Mouse (Mus musculus): ENCODE measurements around the gene Larp1. TPM values are rescaled to one million over a fixed set of nuclear protein-coding genes. Genes with fewer than 3 reads are reported as not detected.

Larp1 gene
- polyA plus RNA-seq, 1 experiment from 2014 or later = 20.0 TPM

- no peak for DNase-seq (ENCODE audit: low spot score)
- Histone ChIP-seq H3K27ac (no peak overlapping the region), H3K36me3 (no peaks in the 10 kb centered on the region), H3K9me3 (replicated peaks) (no peaks in the 10 kb centered on the region), H3K4me1 (peaks cover 6% of the 10 kb centered on the region; the same call in 1 of the 2 replicates), H3K27me3 (ENCODE audit: low read depth, poor library complexity, severe bottlenecking) (no peaks in the 10 kb centered on the region), H3K4me3 (no peak overlapping the region)
- 86% methylated on average over 12 of the region's 12 CpGs for whole genome bisulfite sequencing
Measured at GRCm38 (mm10) chr11:57981083-57981809, 27.6 kb upstream of the Larp1 start.

GRCm38 (mm10) chr11:57983480-57984342, 25.2 kb upstream of the Larp1 start:
- no peak for DNase-seq (ENCODE audit: low spot score)
- WGBS = 53% methylated on average over 16 of the region's 16 CpGs

GRCm38 (mm10) chr11:57984343-57984666, 24.6 kb upstream of the Larp1 start:
- no peak for DNase-seq (ENCODE audit: low spot score)
- Histone ChIP-seq H3K27me3 (ENCODE audit: low read depth, poor library complexity, severe bottlenecking) (no peaks in the 10 kb centered on the region), H3K9me3 (replicated peaks) (no peaks in the 10 kb centered on the region), H3K27ac (no peak overlapping the region), H3K36me3 (no peaks in the 10 kb centered on the region), H3K4me1 (peaks cover 6% of the 10 kb centered on the region; the same call in 1 of the 2 replicates), H3K4me3 (no peak overlapping the region)
- WGBS = 63% methylated on average over 3 of the region's 3 CpGs

More at GRCm38 (mm10) chr11:57983480-57984342, 25.2 kb upstream of the Larp1 start:
- Histone ChIP-seq H3K4me1 (peaks cover 6% of the 10 kb centered on the region; the same call in 1 of the 2 replicates), H3K27me3 (ENCODE audit: low read depth, poor library complexity, severe bottlenecking) (no peaks in the 10 kb centered on the region), H3K9me3 (replicated peaks) (no peaks in the 10 kb centered on the region), H3K4me3 (no peak overlapping the region), H3K36me3 (no peaks in the 10 kb centered on the region), H3K27ac (no peak overlapping the region)

GRCm38 (mm10) chr11:57985485-57985884, 23.4 kb upstream of the Larp1 start:
- 99% methylated on average over 2 of the region's 3 CpGs for WGBS
- no peaks in the 10 kb centered on the region for H3K27me3 ChIP-seq (ENCODE audit: low read depth, poor library complexity, severe bottlenecking)

GRCm38 (mm10) chr11:57986053-57986452, 22.8 kb upstream of the Larp1 start:
- 90% methylated on average over 6 of the region's 6 CpGs for WGBS
- no peaks in the 10 kb centered on the region for H3K9me3 ChIP-seq (replicated peaks)
- H3K4me1 ChIP-seq = peaks cover 6% of the 10 kb centered on the region; the same call in 1 of the 2 replicates
- H3K36me3 ChIP-seq = no peaks in the 10 kb centered on the region
- H3K4me3 ChIP-seq = no peak overlapping the region
- DNase-seq (ENCODE audit: low spot score) = no peak
- H3K27me3 ChIP-seq (ENCODE audit: low read depth, poor library complexity, severe bottlenecking) = no peaks in the 10 kb centered on the region
- no peak overlapping the region for H3K27ac ChIP-seq

More at GRCm38 (mm10) chr11:57985485-57985884, 23.4 kb upstream of the Larp1 start:
- Histone ChIP-seq H3K4me1 (peaks cover 6% of the 10 kb centered on the region; the same call in 1 of the 2 replicates), H3K27ac (no peak overlapping the region), H3K36me3 (no peaks in the 10 kb centered on the region), H3K4me3 (no peak overlapping the region), H3K9me3 (replicated peaks) (no peaks in the 10 kb centered on the region)
- no peak for DNase-seq (ENCODE audit: low spot score)

GRCm38 (mm10) chr11:57986456-57986855, 22.4 kb upstream of the Larp1 start:
- DNase-seq (ENCODE audit: low spot score) = no peak
- Histone ChIP-seq H3K27me3 (ENCODE audit: low read depth, poor library complexity, severe bottlenecking) (no peaks in the 10 kb centered on the region), H3K4me1 (peaks cover 6% of the 10 kb centered on the region; the same call in 1 of the 2 replicates), H3K27ac (no peak overlapping the region), H3K9me3 (replicated peaks) (no peaks in the 10 kb centered on the region), H3K36me3 (no peaks in the 10 kb centered on the region), H3K4me3 (no peak overlapping the region)
- WGBS = 93% methylated on average over 6 of the region's 6 CpGs

GRCm38 (mm10) chr11:57986861-57987260, 22.0 kb upstream of the Larp1 start:
- 93% methylated on average over 7 of the region's 7 CpGs for WGBS
- H3K4me3 ChIP-seq = no peak overlapping the region
- H3K4me1 ChIP-seq = peaks cover 6% of the 10 kb centered on the region; the same call in 1 of the 2 replicates
- H3K27me3 ChIP-seq (ENCODE audit: low read depth, poor library complexity, severe bottlenecking) = no peaks in the 10 kb centered on the region
- H3K27ac ChIP-seq = no peak overlapping the region
- no peaks in the 10 kb centered on the region for H3K36me3 ChIP-seq
- DNase-seq (ENCODE audit: low spot score) = no peak
- no peaks in the 10 kb centered on the region for H3K9me3 ChIP-seq (replicated peaks)

GRCm38 (mm10) chr11:57998168-57998567, 10.7 kb upstream of the Larp1 start:
- WGBS = 84% methylated on average over 7 of the region's 7 CpGs
- H3K4me1 ChIP-seq = peaks cover 5% of the 10 kb centered on the region; the same call in 1 of the 2 replicates
- H3K27ac ChIP-seq = no peak overlapping the region
- no peak for DNase-seq (ENCODE audit: low spot score)
- no peaks in the 10 kb centered on the region for H3K36me3 ChIP-seq
- no peak overlapping the region for H3K4me3 ChIP-seq
- H3K9me3 ChIP-seq (replicated peaks) = no peaks in the 10 kb centered on the region
- no peaks in the 10 kb centered on the region for H3K27me3 ChIP-seq (ENCODE audit: low read depth, poor library complexity, severe bottlenecking)

GRCm38 (mm10) chr11:57998872-57999271, 10.0 kb upstream of the Larp1 start:
- Histone ChIP-seq H3K36me3 (no peaks in the 10 kb centered on the region), H3K27ac (no peak overlapping the region), H3K9me3 (replicated peaks) (no peaks in the 10 kb centered on the region), H3K4me1 (peaks cover 5% of the 10 kb centered on the region; the same call in 1 of the 2 replicates), H3K4me3 (no peak overlapping the region), H3K27me3 (ENCODE audit: low read depth, poor library complexity, severe bottlenecking) (no peaks in the 10 kb centered on the region)
- 23% methylated on average over 1 of the region's 1 CpGs for WGBS
- no peak for DNase-seq (ENCODE audit: low spot score)

GRCm38 (mm10) chr11:58003126-58003525, 5.7 kb upstream of the Larp1 start:
- no peak for DNase-seq (ENCODE audit: low spot score)
- Histone ChIP-seq H3K9me3 (replicated peaks) (no peaks in the 10 kb centered on the region), H3K4me1 (peaks cover 10% of the 10 kb centered on the region)

GRCm38 (mm10) chr11:58003734-58004133, 5.1 kb upstream of the Larp1 start:
- no peak for DNase-seq (ENCODE audit: low spot score)
- H3K4me1 ChIP-seq = peaks cover 14% of the 10 kb centered on the region
- H3K27me3 ChIP-seq (ENCODE audit: low read depth, poor library complexity, severe bottlenecking) = no peaks in the 10 kb centered on the region
- H3K9me3 ChIP-seq (replicated peaks) = no peaks in the 10 kb centered on the region
- no peak overlapping the region for H3K4me3 ChIP-seq
- H3K27ac ChIP-seq = no peak overlapping the region
- WGBS = 76% methylated on average over 6 of the region's 6 CpGs
- H3K36me3 ChIP-seq = no peaks in the 10 kb centered on the region

More at GRCm38 (mm10) chr11:58003126-58003525, 5.7 kb upstream of the Larp1 start:
- no peaks in the 10 kb centered on the region for H3K36me3 ChIP-seq
- 87% methylated on average over 8 of the region's 8 CpGs for WGBS
- no peaks in the 10 kb centered on the region for H3K27me3 ChIP-seq (ENCODE audit: low read depth, poor library complexity, severe bottlenecking)
- no peak overlapping the region for H3K27ac ChIP-seq
- H3K4me3 ChIP-seq = no peak overlapping the region

- Histone ChIP-seq H3K27me3 (ENCODE audit: low read depth, poor library complexity, severe bottlenecking) (no peaks in the 10 kb centered on the region), H3K36me3 (no peaks in the 10 kb centered on the region), H3K4me3 (no peak overlapping the region), H3K4me1 (peaks cover 9% of the 10 kb centered on the region), H3K27ac (no peak overlapping the region), H3K9me3 (replicated peaks) (no peaks in the 10 kb centered on the region)
- no peak for DNase-seq (ENCODE audit: low spot score)
Measured at GRCm38 (mm10) chr11:58005110-58005509, 3.8 kb upstream of the Larp1 start.

- DNase-seq (ENCODE audit: low spot score) = no peak
- Histone ChIP-seq H3K27me3 (ENCODE audit: low read depth, poor library complexity, severe bottlenecking) (no peaks in the 10 kb centered on the region), H3K36me3 (no peaks in the 10 kb centered on the region), H3K4me1 (peaks cover 25% of the 10 kb centered on the region), H3K9me3 (replicated peaks) (no peaks in the 10 kb centered on the region), H3K4me3 (peak overlapping the region; percentile 98), H3K27ac (peak overlapping the region; percentile 96)
- WGBS = 13% methylated on average over 5 of the region's 5 CpGs
Measured at GRCm38 (mm10) chr11:58008013-58008412, 851 bp upstream of the Larp1 start.
